Mouse (Mus musculus) hindbrain, embryonic 14.5 days (tissue): ENCODE results near the gene Cmtm4. TPM values are rescaled to one million over a fixed set of nuclear protein-coding genes. Genes with fewer than 3 reads are reported as not detected.

Source experiments
- ATAC-seq: fragments of 200-750 bp; cut with Nextera tagmentation; 2 replicates; pipeline ENCODE4 v1.8.0; 2017; ENCODE audit warnings: moderate number of reproducible peaks, mild to moderate bottlenecking, moderate TSS enrichment, moderate library complexity; ENCODE audit not compliant: low FRiP score
- DNase-seq: peaks from one replicate; pipeline ENCODE4 v3.0.0-alpha.2; 2015; ENCODE audit warnings: low spot score
- H3K27ac ChIP-seq: fragments of 300-500 bp; sonication (generic); 2 replicates; pipeline ENCODE4 v1.5.1; 2014; ENCODE audit warnings: mild to moderate bottlenecking, moderate library complexity
- H3K27me3 ChIP-seq: fragments of 300-500 bp; sonication (generic); 2 replicates; pipeline ENCODE4 v1.6.1; 2014; ENCODE audit warnings: mild to moderate bottlenecking, low read length, mixed read lengths; ENCODE audit not compliant: control insufficient read depth, insufficient read depth
- H3K36me3 ChIP-seq: fragments of 300-500 bp; sonication (generic); replicated peaks from 2 replicates; pipeline ENCODE4 v1.6.1; 2014; ENCODE audit not compliant: control insufficient read depth, insufficient read depth
- H3K4me1 ChIP-seq: fragments of 300-500 bp; sonication (generic); replicated peaks from 2 replicates; pipeline ENCODE4 v1.6.1; 2014; ENCODE audit warnings: antibody characterized with exemption, low read length, mixed read lengths; ENCODE audit not compliant: control insufficient read depth, insufficient read depth
- H3K4me2 ChIP-seq: fragments of 300-500 bp; sonication (generic); replicated peaks from 2 replicates; pipeline ENCODE4 v1.6.1; 2014; ENCODE audit warnings: mild to moderate bottlenecking, moderate library complexity
- H3K4me3 ChIP-seq: fragments of 300-500 bp; sonication (generic); replicated peaks from 2 replicates; pipeline ENCODE4 v1.5.1; 2014; ENCODE audit warnings: mild to moderate bottlenecking, low read length
- H3K9ac ChIP-seq: fragments of 300-500 bp; sonication (generic); 2 replicates; pipeline ENCODE4 v1.6.1; 2014
- H3K9me3 ChIP-seq: fragments of 300-500 bp; sonication (generic); 2 replicates; pipeline ENCODE4 v1.6.1; 2016; ENCODE audit warnings: low read length; ENCODE audit not compliant: control insufficient read depth
- WGBS: fragments of 180-500 bp; shearing (Covaris S2); extraction: QIAGEN DNeasy Blood & Tissue Kit; methylation state at CpG from one replicate; pipeline ENCODE4 v1.1.7; 2014; 5-methylcytosine and 5-hydroxymethylcytosine counted together
- polyA plus RNA-seq: library from polyadenylated mRNA; unstranded; fragments of >200 nt; fragmentation: Nextera tagmentation; extraction: Ambion mirVana; gene quantifications from 2 replicates; pipeline ENCODE4 v1.2.1, GENCODE M21; 2014

Cmtm4 gene
- polyA plus RNA-seq, 1 experiment from 2014 or later = 3.8 TPM

DNA sequence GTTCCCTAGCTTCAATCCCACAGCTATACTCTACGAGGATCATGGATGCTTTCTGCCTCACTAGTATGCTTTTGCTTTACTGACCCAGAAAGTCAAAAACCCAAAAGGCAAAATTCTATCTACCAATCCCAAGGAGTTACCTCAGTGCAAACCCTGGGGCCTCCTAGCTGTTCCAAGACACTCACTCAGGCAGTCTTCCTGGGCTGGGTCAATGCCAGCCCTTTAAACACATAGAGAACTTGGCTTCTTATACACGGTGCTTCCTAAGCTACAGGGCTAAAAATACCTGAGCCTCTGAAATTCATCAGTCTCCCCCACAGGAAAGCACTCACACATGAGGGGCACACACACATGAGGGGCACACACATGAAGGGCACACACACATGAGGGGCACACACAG is 12.3 kb downstream of the Cmtm4 start:
- ATAC-seq = no peak
- DNase-seq = no peak
- Histone ChIP-seq H3K36me3 (no peaks in the 10 kb centered on the region), H3K4me2 (no peak overlapping the region), H3K9me3 (no peaks in the 10 kb centered on the region), H3K27ac (no peak overlapping the region), H3K9ac (no peak overlapping the region), H3K27me3 (no peaks in the 10 kb centered on the region), H3K4me1 (peaks cover 12% of the 10 kb centered on the region; the same call in 1 of the 2 replicates), H3K4me3 (no peak overlapping the region)
- 76% methylated on average over 2 of the region's 2 CpGs for WGBS

DNA sequence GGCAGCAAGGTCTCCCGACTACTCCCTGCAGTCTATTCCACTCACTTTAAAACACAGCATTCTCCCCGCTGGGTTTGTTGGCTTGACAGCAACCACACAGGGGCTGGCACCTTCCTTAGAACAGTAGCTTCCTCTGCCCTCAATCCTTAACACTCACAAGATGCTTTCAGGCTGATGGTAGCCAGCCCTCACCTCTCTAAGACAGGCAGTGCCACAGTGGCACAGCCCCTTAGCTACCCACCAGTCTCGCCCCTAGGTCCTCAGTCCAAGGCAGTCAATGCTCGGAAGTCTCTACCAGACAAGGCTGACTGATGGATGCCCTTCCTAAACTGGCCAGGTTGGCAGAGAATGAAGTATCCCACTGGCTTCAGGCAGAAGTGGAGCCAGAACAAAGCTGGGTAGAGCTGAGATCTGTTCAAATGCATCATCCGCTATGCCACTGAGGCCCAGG is 14.6 kb downstream of the Cmtm4 start:
- peaks cover 15% of the 10 kb centered on the region for H3K4me1 ChIP-seq
- no peak overlapping the region for H3K4me3 ChIP-seq
- no peak for DNase-seq
- H3K36me3 ChIP-seq = no peaks in the 10 kb centered on the region
- ATAC-seq = no peak
- no peaks in the 10 kb centered on the region for H3K27me3 ChIP-seq
- H3K9me3 ChIP-seq = no peaks in the 10 kb centered on the region
- no peak overlapping the region for H3K4me2 ChIP-seq
- no peak overlapping the region for H3K9ac ChIP-seq
- 80% methylated on average over 5 of the region's 5 CpGs for WGBS
- no peak overlapping the region for H3K27ac ChIP-seq

DNA sequence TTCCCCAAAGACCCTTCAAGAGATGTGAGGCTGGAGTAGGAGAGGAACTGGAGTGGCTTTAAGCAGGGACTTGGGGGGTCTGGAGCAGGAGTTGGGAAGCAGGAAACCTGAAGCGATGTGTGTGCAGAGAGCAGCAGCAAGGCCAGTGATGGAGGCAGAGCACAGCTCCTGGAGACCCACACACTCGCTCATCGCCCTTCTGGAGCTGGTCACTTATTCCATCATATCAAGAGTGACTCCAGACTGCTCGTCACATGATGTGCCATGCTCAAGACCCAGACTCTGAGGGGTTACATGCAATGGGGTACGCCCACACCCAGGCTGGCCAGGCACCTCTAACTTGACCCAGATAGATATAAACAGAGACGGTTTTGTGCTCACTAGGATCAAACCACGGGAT is 15.3 kb downstream of the Cmtm4 start:
- Histone ChIP-seq H3K27ac (no peak overlapping the region), H3K4me1 (peaks cover 19% of the 10 kb centered on the region), H3K27me3 (no peaks in the 10 kb centered on the region), H3K9me3 (no peaks in the 10 kb centered on the region), H3K36me3 (no peaks in the 10 kb centered on the region), H3K4me2 (no peak overlapping the region), H3K4me3 (no peak overlapping the region), H3K9ac (no peak overlapping the region)
- WGBS = 92% methylated on average over 7 of the region's 7 CpGs
- ATAC-seq = no peak
- no peak for DNase-seq

DNA sequence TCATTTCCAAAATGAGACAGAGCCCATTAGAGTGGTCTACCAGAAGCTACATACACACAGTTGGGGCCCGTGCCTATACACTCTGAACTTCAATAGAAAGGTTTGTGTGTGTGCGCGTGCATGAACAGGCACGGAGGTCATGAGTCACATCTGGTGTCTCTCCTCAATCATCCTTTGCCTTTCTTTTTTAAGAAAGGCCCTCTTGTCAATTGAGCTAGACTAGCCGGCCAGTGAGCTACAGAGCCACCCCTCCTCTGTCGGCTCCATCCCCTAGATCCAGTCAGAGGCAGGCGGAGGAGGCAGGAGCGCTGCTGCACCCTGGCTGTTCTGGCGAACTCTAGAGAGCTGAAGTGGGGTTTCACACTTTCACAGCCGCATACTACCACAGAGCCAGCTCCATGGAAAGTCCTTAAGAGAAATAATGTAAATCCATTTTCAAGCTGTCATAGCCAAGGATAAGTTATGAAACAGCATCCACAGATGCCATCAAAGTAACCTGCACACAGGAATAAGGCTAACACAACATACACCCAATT is 16.2 kb downstream of the Cmtm4 start:
- H3K4me1 ChIP-seq = peaks cover 26% of the 10 kb centered on the region
- H3K4me2 ChIP-seq = no peak overlapping the region
- 37% methylated on average over 10 of the region's 10 CpGs for WGBS
- H3K4me3 ChIP-seq = no peak overlapping the region
- no peak overlapping the region for H3K9ac ChIP-seq
- DNase-seq (no peak), ATAC-seq (no peak)
- H3K27ac ChIP-seq = no peak overlapping the region
- no peaks in the 10 kb centered on the region for H3K36me3 ChIP-seq
- no peaks in the 10 kb centered on the region for H3K27me3 ChIP-seq
- H3K9me3 ChIP-seq = no peaks in the 10 kb centered on the region

DNA sequence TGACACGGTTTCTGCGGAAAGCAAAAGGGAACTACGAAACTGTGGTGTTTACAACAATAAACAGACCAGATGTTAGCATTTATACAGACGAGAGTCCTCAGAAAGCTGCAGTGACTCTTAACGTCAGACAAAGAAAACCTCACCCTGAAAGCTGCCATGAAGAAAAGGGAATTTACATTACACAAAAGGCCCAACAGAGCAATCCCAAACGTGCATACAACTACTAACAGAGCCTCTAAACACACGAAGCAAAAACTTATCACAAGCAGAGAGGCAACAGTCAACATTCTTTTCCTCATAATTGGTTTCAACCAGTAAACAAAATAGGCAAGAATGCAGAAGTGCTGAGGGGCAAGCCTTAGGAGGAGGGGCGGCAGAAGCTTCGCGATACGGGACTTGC is 18.9 kb downstream of the Cmtm4 start:
- H3K36me3 ChIP-seq = no peaks in the 10 kb centered on the region
- H3K9me3 ChIP-seq = no peaks in the 10 kb centered on the region
- peaks cover 19% of the 10 kb centered on the region for H3K4me1 ChIP-seq
- no peak for ATAC-seq
- H3K9ac ChIP-seq = no peak overlapping the region
- WGBS = 32% methylated on average over 11 of the region's 11 CpGs
- no peak for DNase-seq
- no peak overlapping the region for H3K4me2 ChIP-seq
- no peaks in the 10 kb centered on the region for H3K27me3 ChIP-seq
- no peak overlapping the region for H3K4me3 ChIP-seq
- no peak overlapping the region for H3K27ac ChIP-seq

DNA sequence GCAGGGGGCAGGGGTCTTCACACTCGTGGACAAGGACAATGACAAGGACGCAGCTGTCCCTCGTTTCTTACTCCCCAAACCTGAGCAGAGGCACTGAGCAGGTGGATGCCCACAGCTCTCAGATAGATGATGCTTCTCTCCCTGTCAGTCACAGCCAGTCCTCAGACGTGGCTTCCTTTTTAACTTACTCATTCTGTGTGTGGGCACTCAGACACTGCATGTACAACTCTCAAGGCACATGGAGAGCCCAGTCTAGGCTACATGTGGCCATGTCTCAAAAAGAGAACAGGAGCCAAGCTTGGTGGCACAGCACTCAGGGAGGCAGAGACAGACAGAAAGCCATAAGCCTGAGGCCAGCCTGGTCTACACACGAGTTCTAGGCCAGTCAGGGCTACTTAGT is 19.6 kb downstream of the Cmtm4 start:
- Histone ChIP-seq H3K27me3 (no peaks in the 10 kb centered on the region), H3K36me3 (no peaks in the 10 kb centered on the region), H3K27ac (no peak overlapping the region), H3K4me2 (no peak overlapping the region), H3K4me1 (peaks cover 19% of the 10 kb centered on the region), H3K9me3 (no peaks in the 10 kb centered on the region), H3K9ac (no peak overlapping the region), H3K4me3 (no peak overlapping the region)
- ATAC-seq (no peak), DNase-seq (no peak)
- WGBS = 40% methylated on average over 5 of the region's 5 CpGs

DNA sequence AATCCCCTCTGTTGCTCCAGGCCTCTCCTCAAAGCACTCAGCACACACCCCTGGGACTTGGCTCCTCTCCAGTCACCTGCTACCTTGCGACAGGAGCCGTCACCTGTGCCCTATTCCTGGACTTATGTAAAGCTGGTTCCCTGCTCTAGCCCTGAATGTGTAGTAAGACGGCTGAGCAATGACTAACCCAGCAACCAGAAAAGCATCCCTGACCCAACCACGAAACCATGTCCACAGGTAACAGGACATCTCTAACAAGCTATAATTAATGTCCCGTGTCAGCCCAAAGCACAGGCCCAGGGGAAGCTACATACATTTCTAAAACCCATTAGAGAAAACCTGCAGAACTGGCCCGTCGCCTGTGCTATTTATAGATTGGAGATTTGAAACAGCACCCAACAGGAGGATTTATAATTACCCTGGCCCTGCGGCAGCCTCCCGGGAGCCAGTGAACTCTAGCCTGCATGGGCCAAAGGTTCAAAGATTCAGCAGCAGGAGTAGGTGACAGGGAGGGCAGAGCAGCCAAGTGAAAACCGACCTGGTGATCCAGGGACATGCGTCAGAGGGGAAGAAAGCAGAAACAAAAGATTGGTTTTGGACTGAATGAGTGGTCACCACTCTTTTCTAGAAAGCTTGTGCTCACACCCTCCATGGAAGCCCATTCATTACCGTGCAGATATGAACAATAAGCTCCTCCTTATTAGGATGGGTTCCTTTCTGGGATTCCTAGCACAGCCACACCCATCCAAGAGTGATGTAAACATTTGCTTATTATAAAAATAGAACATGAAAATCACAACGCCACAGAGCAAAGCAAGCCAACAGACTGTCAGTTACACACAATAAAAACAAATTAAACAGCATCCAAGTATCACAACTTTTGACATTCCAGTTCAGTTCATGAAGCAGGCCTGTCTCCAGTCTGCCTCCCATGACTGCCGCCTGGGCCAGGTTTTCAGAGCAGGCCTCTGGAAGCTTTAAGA is 20.5 kb downstream of the Cmtm4 start:
- 0 out of 2 replicates have a peak overlapping the region, but pooled peaks have one; percentile 35 for H3K27ac ChIP-seq
- WGBS = 42% methylated on average over 14 of the region's 14 CpGs
- peaks cover 19% of the 10 kb centered on the region for H3K4me1 ChIP-seq
- no peaks in the 10 kb centered on the region for H3K36me3 ChIP-seq
- ATAC-seq (no peak), DNase-seq (no peak)
- no peak overlapping the region for H3K4me3 ChIP-seq
- no peaks in the 10 kb centered on the region for H3K27me3 ChIP-seq
- no peaks in the 10 kb centered on the region for H3K9me3 ChIP-seq
- no peak overlapping the region for H3K9ac ChIP-seq
- no peak overlapping the region for H3K4me2 ChIP-seq

DNA sequence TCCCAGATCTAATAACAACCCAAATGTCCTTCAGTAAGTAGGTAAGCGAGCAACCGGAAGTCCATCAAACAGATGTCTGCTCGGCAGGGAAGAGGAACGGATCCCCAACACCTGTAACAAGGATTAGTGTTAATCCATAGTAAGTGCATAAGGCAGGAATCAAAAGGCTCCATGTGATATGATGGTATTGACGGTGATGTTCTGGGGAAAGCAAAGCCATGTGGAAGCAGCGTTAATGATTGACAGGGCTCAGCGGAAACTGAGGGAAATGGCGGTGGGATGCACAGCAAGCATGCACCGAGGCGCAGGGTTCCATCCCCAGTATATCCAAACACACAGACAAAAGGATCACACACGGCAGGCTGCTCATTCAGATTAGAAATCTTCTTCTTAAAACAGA is 21.3 kb downstream of the Cmtm4 start:
- ATAC-seq = no peak
- peaks cover 19% of the 10 kb centered on the region for H3K4me1 ChIP-seq
- H3K27me3 ChIP-seq = no peaks in the 10 kb centered on the region
- 54% methylated on average over 11 of the region's 11 CpGs for WGBS
- H3K4me2 ChIP-seq = no peak overlapping the region
- no peak overlapping the region for H3K27ac ChIP-seq
- H3K9ac ChIP-seq = no peak overlapping the region
- H3K4me3 ChIP-seq = no peak overlapping the region
- H3K36me3 ChIP-seq = no peaks in the 10 kb centered on the region
- no peak for DNase-seq
- no peaks in the 10 kb centered on the region for H3K9me3 ChIP-seq

DNA sequence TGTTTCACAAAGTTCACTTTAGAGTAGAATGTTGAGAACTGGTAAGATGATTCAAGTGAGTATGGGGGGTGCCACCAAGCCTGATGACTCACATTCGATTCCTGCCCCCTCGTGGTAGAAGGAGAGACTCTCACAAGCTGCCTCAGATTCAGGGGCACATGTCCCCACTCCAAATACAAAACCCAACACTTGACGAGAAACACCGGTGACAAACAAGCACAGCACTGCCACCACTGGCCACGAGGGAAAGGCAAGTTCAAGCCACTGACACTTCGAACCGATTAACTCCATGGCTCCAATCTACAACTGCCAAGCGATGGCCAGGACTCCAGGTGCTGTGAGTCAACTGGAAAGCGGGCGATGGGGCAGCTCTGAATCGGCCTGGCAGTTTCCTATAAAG is 21.8 kb downstream of the Cmtm4 start:
- Histone ChIP-seq H3K27me3 (no peaks in the 10 kb centered on the region), H3K4me3 (no peak overlapping the region), H3K36me3 (no peaks in the 10 kb centered on the region), H3K9me3 (no peaks in the 10 kb centered on the region), H3K4me2 (no peak overlapping the region), H3K4me1 (peaks cover 19% of the 10 kb centered on the region), H3K27ac (no peak overlapping the region), H3K9ac (no peak overlapping the region)
- DNase-seq (no peak), ATAC-seq (no peak)
- 73% methylated on average over 11 of the region's 11 CpGs for WGBS
